Mouse (Mus musculus) liver, adult 2 months (tissue): ENCODE data around the gene Hes7.
A peak's percentile ranks its signal among the peaks of the same experiment; 100 is the strongest.

Source experiments
- CTCF ChIP-seq: fragments of 200-500 bp; IDR thresholded peaks from 2 replicates; pipeline ENCODE4 v1.5.1; 2011; ENCODE audit warnings: low read depth, low read length, control low read depth
- POLR2A ChIP-seq: fragments of 200-500 bp; IDR thresholded peaks from 2 replicates; pipeline ENCODE4 v1.6.1; 2011; ENCODE audit warnings: low read length, control low read depth; ENCODE audit not compliant: insufficient read depth; ENCODE audit errors: extremely low read depth

DNA sequence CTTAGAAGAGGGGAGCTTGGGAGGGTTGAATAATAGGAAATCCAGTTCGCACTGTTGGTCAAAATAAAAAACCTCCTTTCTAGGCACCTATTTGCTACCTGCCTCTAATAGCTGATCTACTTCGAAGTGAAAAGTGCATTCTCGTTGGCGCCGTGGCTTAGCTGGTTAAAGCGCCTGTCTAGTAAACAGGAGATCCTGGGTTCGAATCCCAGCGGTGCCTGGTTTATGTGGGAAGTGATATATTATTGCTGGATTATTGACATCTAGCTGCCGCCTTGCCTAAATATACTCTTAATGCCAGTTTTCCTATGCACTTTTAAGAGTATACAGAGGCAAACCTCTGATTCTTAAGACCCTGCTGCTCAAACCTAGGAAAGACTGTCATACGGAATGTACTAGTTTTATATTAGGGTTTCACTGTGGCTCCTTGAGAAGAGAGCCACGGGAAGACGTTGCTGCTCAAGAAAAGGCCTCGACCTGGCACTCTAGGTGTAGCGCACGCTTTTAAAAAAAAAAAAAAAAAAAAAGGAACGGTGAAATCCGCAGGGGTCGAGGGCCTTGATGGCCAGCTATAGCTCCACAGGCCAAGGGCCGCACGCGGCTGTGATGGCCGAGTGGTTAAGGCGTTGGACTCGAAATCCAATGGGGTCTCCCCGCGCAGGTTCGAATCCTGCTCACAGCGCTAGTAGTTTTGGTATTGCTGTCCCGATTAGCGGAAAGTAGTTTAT is 9.7 kb upstream of the Hes7 start:
- 0 out of 2 replicates have a peak, but pooled peaks have one; percentile 13 for TF ChIP-seq POLR2A
- no peak for TF ChIP-seq CTCF
